Mouse (Mus musculus): Measurements from ENCODE around the gene Zdhhc21.

Gene Zdhhc21

DNA sequence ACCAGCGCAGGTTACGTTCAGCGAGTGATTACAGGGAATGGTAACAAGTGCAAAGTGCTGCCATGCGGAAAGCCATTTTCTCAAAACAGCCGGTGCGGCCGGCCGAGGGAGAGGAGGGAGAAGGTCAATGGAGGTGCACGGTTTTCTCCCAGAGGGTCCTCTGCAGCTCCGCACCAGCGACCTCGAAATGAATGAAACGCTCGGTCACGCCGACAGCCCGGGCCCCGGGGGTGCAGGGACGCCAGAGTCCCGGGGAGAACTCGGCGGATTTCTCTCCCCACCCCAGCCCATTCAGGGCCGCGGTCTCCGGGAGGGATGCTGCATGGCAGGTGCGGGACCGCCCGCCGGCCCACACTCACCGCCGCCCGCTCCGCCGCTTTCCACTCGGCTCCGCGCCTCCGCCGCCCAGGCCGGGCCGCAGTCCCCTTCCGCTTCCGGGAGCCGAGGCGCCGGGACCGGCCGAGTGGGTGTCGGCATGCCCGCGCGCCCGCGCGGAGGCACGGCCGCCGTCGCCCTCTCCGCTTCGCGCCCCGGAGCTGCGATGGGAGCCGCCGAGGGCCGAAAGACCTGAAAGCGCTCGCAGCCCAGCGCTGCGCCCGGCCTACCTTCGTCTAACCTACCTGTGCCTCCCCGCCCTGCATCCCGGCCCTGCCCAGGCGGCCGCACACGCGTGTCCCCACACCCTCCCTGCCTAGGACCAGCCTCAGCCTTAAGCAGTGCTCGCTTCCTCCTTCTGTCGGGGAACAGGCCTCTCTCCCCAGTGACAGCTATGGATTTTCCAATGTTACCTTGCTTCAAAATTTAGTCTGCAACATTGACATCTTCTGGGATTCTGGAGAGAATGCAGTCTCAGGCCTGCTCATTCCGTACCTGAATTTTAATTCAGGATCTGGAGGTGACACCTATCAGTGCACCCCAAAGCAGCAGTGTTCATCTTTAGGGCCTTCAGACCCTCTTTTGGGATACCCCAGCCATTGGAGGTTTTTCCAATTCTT, at the start of gene Zdhhc21:
Zdhhc21 (minus strand) TSS at position 828 of the 995 bp plus-strand sequence.
- DNase-seq = peak; percentile 86 to 89

DNA sequence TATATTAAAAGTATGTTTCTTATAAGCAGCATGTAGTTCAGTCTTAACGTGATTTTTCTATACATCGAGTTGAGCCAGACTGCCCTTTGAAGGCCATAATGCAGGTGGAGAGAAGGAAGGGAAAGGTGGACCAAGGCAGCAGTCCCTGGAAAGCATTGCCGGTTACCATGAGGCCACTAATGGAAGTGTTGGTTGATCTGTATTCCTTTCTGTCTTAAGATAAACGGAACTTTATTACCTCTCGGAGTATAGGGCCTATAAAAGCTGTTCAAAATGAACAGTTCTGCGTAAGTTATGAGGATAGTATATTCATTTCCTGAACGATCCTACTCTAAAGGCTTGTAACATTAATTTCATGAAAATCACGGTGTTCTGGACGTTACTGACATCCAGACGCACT, 35.5 kb upstream of the Zdhhc21 start:
- DNase-seq = no peak

DNA sequence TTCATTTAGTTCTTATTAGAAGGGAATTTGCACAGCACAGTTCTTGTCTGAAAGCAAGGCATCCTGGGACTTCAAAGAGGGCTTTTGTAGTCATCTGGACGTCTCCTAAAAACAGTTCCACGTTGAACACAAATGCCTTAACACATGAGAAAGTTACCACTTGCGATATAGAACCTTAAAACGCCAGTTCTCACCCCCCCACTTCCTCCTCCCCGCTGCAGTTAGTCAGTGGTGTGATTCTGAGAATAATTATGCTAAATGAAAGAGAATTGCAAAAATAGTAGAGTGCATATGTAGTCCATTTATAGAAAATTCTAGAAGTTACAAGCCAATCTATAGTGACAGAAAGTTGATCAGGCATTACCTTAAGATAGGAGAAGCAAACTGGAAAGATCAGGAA, 32.5 kb upstream of the Zdhhc21 start:
- DNase-seq = no peak

DNA sequence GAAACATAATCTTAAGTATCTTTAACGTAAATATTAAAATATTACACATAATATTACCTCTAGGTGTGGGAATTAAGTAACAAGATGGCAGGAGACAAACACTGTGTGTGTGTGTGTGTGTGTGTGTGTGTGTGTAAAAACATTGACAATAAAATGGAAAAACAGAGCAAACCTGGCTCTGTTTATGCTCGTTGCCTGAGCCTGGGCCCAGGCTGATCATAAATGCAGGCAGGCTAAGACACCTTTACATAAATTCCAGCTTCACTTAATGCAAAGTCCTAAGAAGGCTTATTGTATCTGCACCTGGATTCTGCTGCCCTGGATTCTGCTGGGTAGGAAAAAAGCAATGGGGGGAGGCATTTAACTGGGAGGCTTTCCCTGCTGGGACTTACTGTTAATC, 31.8 kb upstream of the Zdhhc21 start:
- DNase-seq = no peak

DNA sequence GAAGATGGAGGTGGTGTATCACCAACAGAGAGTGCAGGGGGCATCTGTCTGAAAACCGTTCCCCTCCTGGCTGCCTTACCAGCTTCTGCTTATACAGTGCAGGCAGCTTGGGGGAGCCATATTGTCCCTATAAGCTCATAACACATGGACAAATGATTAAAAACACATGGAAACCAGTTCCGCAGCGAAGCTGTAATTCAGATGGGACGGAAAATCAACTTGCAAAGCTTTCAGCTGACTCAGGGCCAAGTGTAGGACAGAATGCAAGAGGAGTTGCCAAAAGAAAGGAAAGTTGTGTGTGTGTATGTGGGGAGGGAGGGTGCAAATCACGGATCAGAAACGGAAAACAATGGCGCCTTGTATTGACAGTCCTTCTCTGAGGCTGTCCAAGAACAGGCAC, 31.3 kb upstream of the Zdhhc21 start:
- peak; percentile 21 to 36 for DNase-seq

DNA sequence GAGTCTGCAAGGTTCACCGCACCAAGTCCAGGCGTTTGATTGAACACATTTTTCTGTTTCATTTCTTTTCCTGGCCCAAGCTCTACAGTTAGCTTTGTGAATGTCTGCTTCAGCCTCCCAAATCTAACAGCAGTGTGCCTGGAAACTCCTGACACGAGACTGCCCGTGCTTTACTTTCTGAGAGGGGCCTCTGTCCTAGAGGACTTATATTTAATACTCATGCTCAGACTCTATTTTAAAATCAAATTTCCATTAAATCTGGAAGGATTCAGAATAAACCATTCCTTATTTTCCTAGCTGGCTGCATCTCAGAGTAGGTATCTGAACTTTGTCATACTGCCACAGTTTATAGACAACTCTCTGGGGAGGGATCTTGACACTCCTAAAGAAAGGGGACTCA, 30.8 kb upstream of the Zdhhc21 start:
- no peak for DNase-seq

DNA sequence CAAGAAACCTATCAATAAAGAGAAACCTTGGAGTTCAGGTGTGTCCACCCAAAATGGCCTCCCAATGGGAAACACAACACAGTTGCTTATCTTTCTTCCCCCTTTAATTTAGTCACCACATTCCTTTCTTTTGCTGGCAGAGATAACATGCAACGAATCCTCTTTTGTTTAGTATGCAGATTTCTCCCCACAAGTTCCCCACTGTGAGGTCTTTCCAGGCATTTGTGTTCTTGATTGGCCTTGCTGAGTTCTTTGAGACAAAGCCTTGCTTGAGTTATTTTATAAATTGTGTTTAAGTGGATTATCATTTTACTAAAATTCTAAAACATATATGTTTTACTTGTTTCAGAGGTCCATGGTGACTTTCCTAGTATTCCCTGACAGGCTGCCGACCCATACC, 26.4 kb upstream of the Zdhhc21 start:
- DNase-seq = no peak

DNA sequence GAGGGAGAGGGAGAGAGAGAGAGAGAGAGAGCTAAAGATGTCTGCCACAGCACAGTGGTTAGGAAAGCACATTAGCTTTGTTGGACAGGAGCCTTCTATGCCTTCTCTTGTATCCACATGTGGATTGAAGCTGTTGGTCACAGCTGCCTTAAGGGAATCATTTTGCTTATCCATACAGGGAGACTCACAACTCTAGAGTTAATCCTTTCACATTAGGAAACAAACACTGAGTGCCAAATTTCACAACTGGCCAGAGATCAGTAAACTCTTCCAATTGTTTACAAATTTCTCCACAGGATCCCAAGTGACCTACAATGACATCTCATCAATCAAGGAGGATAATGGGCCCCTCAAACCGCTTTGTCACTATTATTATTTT, 25.8 kb upstream of the Zdhhc21 start:
- DNase-seq = no peak

DNA sequence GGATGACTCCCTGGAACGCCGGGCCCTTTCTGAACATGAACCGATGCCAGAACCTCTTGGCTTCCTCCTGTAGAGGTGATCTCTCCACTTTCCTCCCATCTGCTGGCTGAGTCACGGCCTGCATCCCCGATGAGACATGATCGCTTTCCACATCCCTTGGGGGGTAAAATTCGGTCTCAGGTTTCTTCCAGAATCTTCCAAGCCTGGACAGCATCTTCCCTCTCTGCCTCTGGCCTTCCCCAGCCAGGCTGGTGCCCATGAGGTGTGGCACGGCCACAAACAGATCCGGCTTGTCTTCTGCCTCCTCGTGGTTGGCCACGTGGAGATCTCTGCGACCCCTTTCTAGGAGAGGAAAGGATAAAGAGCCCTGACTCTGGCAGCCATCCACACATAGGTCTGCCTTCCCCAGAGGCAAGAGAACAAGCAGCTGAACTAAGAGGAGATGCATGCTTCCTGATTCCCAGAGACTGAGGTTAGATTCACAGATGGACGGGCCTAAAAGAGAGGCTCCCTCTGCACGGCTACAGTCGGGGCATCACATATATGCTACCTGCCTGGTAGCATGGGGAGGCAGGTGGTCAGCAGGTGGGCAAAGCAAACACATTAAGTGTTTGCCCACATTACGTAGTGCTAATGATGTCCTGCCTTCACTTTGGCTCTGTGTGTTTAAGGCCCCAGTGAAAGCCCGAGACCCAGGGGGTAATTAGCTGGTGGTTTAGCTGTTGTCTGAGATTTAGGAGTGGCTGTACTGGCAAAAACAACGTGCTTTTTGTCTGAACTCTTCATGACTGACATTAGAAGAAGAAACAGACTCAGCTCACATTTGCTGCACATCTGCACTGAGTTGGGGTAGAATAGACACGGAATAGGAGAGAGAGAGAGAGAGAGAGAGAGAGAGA, 25.1 kb upstream of the Zdhhc21 start, which contains the start of gene Cer1:
Cer1 (minus strand) TSS at position 513 of the 899 bp plus-strand sequence.
- no peak for DNase-seq

DNA sequence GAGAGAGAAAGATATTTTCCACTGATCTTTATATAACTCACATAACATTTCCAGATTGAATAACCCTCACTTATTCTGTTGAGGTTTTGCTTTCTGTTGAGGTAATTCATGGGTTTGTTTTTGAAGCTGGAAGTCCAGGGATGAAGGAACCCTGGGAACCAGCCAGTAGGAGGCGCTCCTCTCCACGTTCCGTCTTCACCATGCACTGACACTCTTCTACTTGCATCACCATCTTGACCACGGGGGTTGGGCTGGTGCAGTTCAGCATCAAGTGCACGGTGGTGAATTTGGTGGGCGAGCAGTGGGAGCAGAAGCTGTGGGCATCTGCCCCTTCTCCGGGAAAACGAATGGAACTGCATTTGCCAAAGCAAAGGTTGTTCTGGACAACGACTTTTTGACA, 22.7 kb upstream of the Zdhhc21 start:
- DNase-seq = no peak

DNA sequence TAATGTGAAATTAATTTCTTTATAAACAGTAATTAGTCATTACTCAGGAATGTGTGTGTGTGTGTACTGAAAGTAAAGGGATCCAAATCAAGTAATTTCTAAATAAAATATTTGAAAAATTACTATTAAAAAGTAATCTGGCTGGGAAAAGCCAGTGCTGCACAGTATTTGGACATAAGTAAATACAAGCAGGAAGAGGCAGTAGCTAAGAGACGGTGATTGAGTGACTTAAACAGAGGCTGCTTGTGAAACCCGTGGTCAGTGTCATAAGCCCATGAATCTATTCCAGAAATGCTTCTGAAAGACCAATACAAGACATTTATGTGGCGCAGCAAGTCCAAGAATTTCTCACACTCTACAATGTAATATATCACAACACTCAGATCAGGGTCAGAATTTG, 21.6 kb upstream of the Zdhhc21 start:
- DNase-seq = no peak

DNA sequence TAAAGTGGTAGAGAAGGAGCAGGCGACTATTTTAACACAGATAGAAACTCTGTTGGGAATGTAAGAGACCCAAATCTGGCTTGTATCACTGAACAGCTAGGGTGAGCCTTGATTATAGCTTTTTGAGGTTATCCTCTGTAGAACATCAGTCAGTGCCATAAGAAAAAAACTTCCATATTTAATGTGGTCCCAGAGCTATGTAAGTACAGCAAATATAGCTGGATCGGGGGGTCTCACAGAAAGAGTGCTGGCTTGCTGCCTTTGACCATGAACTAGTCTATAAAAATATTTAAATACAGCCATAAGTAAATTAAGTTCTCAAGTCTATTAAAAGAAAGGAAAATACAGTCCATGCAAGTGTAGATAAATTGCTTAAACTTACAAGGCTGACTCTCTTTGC, 20.5 kb upstream of the Zdhhc21 start:
- no peak for DNase-seq

DNA sequence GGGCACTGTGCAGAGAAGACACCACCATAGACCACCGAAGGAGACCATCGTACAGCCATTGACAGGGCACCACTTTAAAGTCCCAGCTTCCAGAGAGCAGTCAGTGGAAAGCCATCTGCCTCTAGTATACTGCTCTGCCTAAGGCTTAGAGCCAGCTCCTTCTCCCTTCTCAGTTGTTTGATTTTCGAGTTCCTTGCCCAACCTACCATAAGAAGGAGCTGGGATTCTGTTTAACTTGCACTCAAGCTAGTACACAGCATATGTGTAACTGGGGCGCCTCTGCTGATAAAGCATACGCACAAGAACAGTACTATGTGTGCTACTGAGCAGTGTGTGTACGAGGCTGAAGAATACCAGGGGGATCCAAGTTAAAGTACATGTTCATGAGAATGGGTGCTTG, 19.4 kb upstream of the Zdhhc21 start:
- no peak for DNase-seq

DNA sequence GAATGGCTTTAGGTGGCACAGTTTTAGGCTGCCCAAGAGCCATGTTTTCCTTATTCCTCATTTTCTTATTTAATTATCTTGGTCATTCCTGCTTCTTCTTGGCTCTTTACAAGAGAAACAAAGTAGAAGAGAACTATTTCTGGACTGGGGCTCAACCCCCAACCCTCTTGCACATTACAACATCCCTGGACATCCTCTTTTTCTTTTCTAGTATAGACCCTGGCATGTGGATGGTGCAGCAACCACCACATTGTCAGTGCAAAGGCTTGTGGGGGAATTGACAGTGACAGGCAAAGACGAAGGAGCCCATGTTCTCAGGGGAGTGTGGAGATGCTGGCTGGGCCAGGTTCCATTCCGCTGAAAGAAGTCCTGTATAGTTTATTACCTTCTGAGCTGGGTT, 16.9 kb upstream of the Zdhhc21 start:
- DNase-seq = no peak

DNA sequence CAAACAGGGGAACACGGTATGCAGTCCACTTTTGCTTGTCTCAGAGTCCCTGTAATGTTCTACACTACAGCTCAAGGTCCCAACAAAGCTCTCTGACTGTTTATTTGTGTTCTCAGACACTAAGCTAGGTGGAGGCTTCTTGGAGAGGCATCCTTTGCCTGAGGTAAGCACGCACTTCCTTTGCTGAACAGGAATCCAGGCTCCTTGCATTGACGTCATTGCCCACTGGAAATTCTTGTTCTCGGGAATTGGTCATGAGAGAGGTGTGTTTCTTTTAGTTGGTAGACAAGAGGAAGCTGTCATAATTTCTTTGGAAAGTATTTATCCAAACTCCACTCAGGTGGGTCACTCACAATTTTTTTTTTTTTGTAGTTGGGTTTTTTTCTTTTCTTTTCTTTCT, 15.8 kb upstream of the Zdhhc21 start:
- no peak for DNase-seq

DNA sequence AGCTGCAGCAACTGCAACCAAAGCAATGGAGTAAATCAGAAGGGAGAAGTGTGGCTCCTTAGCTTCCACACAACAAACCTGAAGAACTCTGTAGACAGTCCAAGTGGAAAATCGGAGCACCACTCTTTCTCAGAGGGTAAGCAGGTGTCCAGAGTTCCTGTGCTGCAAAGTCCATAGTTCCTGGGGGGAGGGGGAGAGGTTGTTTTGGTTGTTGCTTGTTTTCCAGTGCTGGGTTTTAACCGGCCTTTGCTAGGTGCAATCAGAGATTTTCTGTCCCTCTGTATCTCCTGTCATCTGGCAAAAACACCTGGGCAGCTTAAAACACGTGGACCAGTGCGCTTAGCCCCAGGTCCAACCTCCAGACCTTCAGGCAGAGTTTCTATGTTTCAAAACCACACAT, 15.0 kb upstream of the Zdhhc21 start:
- DNase-seq = no peak

DNA sequence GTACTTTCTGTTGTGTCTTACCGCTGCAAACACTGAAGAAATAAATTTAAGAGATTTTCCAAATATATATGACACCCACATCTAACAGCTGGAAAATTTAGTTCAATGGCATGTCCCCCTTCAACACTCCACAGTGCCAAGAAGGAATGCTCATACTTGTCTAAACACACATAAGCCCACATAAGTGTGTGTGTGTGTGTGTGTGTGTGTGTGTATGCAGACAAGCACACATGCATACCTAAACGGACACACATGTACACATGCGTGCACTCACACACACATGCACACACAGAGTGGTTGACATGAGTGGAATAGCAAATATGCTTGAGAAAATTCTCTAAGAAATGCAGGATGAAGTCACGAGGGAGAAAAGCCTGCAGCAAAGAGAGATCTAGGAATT, 12.8 kb upstream of the Zdhhc21 start:
- DNase-seq = no peak

DNA sequence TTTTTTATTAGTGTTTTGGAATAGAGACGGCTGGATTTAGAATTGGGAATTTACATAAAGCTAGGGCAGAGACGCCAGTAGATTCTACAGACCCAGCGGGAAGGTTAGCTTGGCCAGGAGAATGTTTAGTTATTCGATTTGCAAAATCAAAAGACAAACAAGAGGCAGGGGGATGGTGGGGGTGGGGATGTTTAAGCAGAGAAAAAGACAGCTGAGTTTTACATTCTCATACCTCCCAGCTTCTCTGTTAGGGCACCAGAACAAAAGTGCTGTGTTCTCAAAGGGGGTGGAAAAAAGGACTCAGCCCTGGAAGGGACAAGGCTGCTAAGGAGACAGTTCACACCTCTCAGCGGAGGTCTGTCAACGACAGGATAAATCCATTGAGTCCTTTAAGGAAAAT, 12.4 kb upstream of the Zdhhc21 start:
- no peak for DNase-seq

DNA sequence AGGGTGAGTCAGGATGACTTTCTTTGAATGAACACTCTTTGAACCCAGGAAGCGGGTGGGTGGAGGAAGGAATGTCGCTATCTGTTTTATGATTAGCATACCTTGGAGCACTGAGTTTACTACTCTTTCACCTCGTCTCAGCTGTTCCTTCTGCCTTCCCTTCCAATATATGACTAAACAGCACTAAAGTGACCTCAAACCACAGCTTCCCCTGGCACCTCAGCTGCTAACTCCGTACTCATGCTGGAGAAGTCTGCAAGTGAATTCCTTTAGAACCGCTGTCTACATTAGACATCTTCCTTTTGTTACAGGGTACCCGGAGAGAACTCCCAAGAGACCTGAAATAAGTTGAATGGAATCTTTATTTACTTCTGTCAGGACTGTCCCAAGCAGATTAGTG, 11.2 kb upstream of the Zdhhc21 start:
- no peak for DNase-seq

DNA sequence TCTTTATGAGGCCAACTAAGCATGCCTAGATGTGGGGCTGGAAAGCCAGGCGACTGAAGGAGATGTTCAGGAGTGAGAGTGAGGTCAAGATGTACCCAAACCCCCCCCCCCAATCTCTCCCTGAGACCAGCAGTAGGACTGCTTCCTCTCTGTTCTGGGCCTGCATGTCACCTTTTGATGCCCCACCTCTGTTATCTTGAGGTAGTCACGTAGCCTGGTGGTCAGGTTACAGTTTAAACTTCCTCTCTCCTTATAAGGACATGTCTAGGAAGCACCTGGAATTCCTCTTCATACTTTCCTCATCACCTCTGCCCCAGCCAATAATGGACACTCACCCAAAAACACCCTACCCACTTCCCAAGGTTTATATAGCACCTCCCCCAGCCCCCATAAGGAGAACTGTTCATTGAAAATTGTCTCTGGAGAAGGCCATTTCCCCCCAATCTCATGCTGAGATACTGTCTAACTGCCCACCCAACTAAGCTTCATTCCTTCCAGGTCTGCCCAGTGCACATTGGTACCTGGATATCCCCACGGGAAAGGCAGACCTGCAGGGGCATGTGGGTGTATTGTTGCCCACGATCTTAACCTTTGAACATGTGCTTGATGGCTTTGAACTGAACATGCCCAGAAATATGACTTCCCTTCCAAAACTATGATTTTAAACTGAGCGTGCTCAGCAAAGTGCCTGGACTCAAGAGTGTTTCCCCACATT, 8.1 kb upstream of the Zdhhc21 start:
- no peak for DNase-seq

DNA sequence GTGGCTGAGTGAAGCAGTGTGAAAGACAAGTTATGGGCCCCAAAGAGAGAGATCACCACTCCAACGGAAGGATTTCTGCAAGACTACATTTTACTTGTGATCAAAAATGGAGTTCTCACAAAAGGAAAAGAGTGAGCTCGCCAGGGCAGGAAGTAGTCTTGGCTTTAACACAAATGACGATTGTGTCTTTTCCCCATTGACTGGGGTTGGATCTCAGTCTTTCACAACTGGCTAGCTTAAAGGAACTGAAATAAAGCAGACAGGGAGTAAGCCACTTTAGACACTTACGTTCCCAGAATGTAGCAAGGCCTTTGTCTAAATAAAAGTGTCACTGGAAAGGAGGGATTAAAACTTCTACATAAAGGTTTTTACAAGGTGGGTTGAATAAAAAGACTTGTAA, 7.4 kb upstream of the Zdhhc21 start:
- DNase-seq = no peak

DNA sequence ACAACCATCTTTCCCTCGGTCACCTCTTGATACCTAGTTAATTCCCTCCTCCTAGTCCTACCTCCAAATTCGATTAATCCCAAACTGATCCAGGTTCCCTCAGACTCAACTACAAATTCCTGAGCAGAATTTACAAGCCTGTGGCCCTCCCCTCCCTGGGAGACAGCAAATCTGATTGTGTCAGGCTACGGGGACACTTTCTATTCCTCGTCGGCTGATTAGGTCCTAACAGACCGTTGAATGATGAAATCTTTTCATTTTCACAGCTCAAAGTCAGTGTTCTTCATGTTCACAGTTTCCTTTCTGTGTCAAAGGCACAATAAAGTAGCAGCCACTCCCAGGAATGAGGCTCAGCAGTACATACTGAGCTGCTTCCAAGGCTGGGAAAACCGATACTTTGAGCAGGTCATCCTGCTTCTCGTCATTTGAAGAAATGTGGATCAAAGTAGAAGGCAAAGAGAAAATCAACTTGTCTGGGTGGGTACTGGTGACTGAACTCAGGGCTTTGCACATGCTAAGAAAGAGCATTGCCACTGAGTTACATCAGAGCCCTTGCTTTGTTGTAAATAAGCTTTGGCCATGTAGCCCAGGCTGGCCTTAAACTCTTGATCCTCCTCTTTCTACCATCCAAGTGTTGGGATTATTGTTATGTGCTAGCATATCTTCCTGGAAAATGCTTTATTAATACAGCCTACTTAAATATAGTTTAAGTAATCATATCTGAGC, 5.4 kb upstream of the Zdhhc21 start:
- no peak for DNase-seq

Measured in kidney, postnatal 4 days (tissue).